Mouse (Mus musculus) heart, embryonic 14.5 days (tissue): Measurements from ENCODE around the gene Rab11fip3. TPM values are rescaled to one million over a fixed set of nuclear protein-coding genes. Genes with fewer than 3 reads are reported as not detected.

ENCODE experiments used
- ATAC-seq: fragments of 200-750 bp; cut with Nextera tagmentation; 2 replicates; pipeline ENCODE4 v1.8.0; 2017; ENCODE audit warnings: low read depth, moderate TSS enrichment; ENCODE audit not compliant: insufficient number of reproducible peaks, insufficient read depth, low FRiP score
- H3K27ac ChIP-seq, 2 experiments: fragments of 200-500 bp in 1 of 2; fragments of 300-500 bp in 1 of 2; sonication (generic) in 1 of 2; replicated peaks in 1 of 2; 2 replicates each; pipeline ENCODE4 v1.5.1; 2012 to 2014; ENCODE audit warnings: low read depth in 2 of 2, low read length in 2 of 2, control low read depth in 1 of 2, mild to moderate bottlenecking in 1 of 2, mixed read lengths in 1 of 2; ENCODE audit not compliant: control insufficient read depth in 1 of 2, insufficient read depth in 1 of 2
- H3K27me3 ChIP-seq: fragments of 300-500 bp; sonication (generic); 2 replicates; pipeline ENCODE4 v1.6.1; 2014; ENCODE audit warnings: mild to moderate bottlenecking, low read length, control low read depth; ENCODE audit not compliant: control insufficient read depth, insufficient read depth
- H3K36me3 ChIP-seq: fragments of 300-500 bp; sonication (generic); 2 replicates; pipeline ENCODE4 v1.6.1; 2014; ENCODE audit warnings: mild to moderate bottlenecking, control low read depth, low read length, mixed read lengths; ENCODE audit not compliant: control insufficient read depth, insufficient read depth
- H3K4me1 ChIP-seq, 2 experiments: fragments of 200-500 bp in 1 of 2; fragments of 300-500 bp in 1 of 2; sonication (generic) in 1 of 2; 2 replicates each; pipeline ENCODE4 v1.6.1; 2012 to 2014; ENCODE audit warnings: low read length in 2 of 2, control low read depth in 1 of 2, mixed read lengths in 1 of 2; ENCODE audit not compliant: control insufficient read depth in 2 of 2, insufficient read depth in 2 of 2
- H3K4me2 ChIP-seq: fragments of 300-500 bp; sonication (generic); 2 replicates; pipeline ENCODE4 v1.6.1; 2014; ENCODE audit warnings: mild to moderate bottlenecking, low read length
- H3K4me3 ChIP-seq, 2 experiments: fragments of 200-500 bp in 1 of 2; fragments of 300-500 bp in 1 of 2; sonication (generic) in 1 of 2; 2 replicates each; pipeline ENCODE4 v1.5.1; 2012 to 2014; ENCODE audit warnings: low read length in 2 of 2, mild to moderate bottlenecking in 2 of 2, control low read depth in 1 of 2, low read depth in 1 of 2, moderate library complexity in 1 of 2; ENCODE audit not compliant: control insufficient read depth in 1 of 2, insufficient read depth in 1 of 2
- H3K9ac ChIP-seq: fragments of 300-500 bp; sonication (generic); 2 replicates; pipeline ENCODE4 v1.6.1; 2014; ENCODE audit warnings: mild to moderate bottlenecking, low read length
- H3K9me3 ChIP-seq: fragments of 300-500 bp; sonication (generic); 2 replicates; pipeline ENCODE4 v1.6.1; 2016; ENCODE audit warnings: low read length, control low read depth; ENCODE audit not compliant: control insufficient read depth
- WGBS: fragments of 180-500 bp; shearing (Covaris S2); extraction: QIAGEN DNeasy Blood & Tissue Kit; methylation state at CpG from one replicate; pipeline ENCODE4 v1.1.7; 2014; 5-methylcytosine and 5-hydroxymethylcytosine counted together
- polyA plus RNA-seq: library from polyadenylated mRNA; unstranded; fragments of >200 nt; fragmentation: Nextera tagmentation; extraction: Ambion mirVana; gene quantifications from 2 replicates; pipeline ENCODE4 v1.2.1, GENCODE M21; 2014

Rab11fip3 gene
- polyA plus RNA-seq, 1 experiment from 2014 or later, result 12.8 TPM

GRCm38 (mm10) chr17:26008331-26008730 is 61.0 kb downstream of the Rab11fip3 start:
- Histone ChIP-seq H3K9ac (no peak overlapping the region), H3K4me1 (peaks cover 3 to 7% of the 10 kb centered on the region in 2 experiments; a peak in 2 of 4 replicates), H3K36me3 (peaks cover 30% of the 10 kb centered on the region), H3K27me3 (no peaks in the 10 kb centered on the region), H3K27ac (peak overlapping the region; percentile 55 to 71), H3K4me2 (no peak overlapping the region), H3K9me3 (no peaks in the 10 kb centered on the region), H3K4me3 (no peak overlapping the region)
- ATAC-seq, result no peak

GRCm38 (mm10) chr17:26007646-26008045 is 61.7 kb downstream of the Rab11fip3 start:
- H3K27me3 ChIP-seq, result no peaks in the 10 kb centered on the region
- H3K4me2 ChIP-seq, result peak overlapping the region; percentile 25; the same call in 1 of the 2 replicates
- no peak overlapping the region for H3K9ac ChIP-seq
- peaks cover 31% of the 10 kb centered on the region for H3K36me3 ChIP-seq
- H3K4me3 ChIP-seq, result no peak overlapping the region
- ATAC-seq, result no peak; the same call in 1 of the 2 replicates
- WGBS, result 42% methylated on average over 2 of the region's 2 CpGs
- H3K27ac ChIP-seq, result peak overlapping the region; percentile 55 to 71
- H3K4me1 ChIP-seq, result peaks cover 3 to 7% of the 10 kb centered on the region in 2 experiments; a peak in 2 of 4 replicates
- no peaks in the 10 kb centered on the region for H3K9me3 ChIP-seq

GRCm38 (mm10) chr17:26005731-26006450 is 63.5 kb downstream of the Rab11fip3 start:
- ATAC-seq, result no peak
- no peaks in the 10 kb centered on the region; a peak in 1 of 4 replicates for H3K4me1 ChIP-seq
- H3K9ac ChIP-seq, result no peak overlapping the region
- no peaks in the 10 kb centered on the region for H3K9me3 ChIP-seq
- no peak overlapping the region for H3K4me2 ChIP-seq
- no peak overlapping the region for H3K4me3 ChIP-seq
- no peaks in the 10 kb centered on the region for H3K27me3 ChIP-seq
- 61% methylated on average over 10 of the region's 10 CpGs for WGBS
- peaks cover 29% of the 10 kb centered on the region for H3K36me3 ChIP-seq
- H3K27ac ChIP-seq, result peak overlapping the region; percentile 29 to 60; a peak in 2 of 4 replicates

- WGBS, result 87% methylated on average over 15 of the region's 15 CpGs
- H3K4me1 ChIP-seq, result no peaks in the 10 kb centered on the region; a peak in 1 of 4 replicates
- H3K27ac ChIP-seq, result no peak overlapping the region
- H3K9ac ChIP-seq, result no peak overlapping the region
- H3K27me3 ChIP-seq, result no peaks in the 10 kb centered on the region
- no peak overlapping the region for H3K4me2 ChIP-seq
- H3K9me3 ChIP-seq, result no peaks in the 10 kb centered on the region
- no peak for ATAC-seq
- H3K4me3 ChIP-seq, result no peak overlapping the region
- H3K36me3 ChIP-seq, result peaks cover 21% of the 10 kb centered on the region
Measured at GRCm38 (mm10) chr17:26004711-26005110, 64.6 kb downstream of the Rab11fip3 start.

- H3K4me1 ChIP-seq, result no peaks in the 10 kb centered on the region; a peak in 1 of 4 replicates
- 71% methylated on average over 2 of the region's 2 CpGs for WGBS
- ATAC-seq, result no peak
Measured at GRCm38 (mm10) chr17:26003864-26004263, 65.5 kb downstream of the Rab11fip3 start.

GRCm38 (mm10) chr17:25998425-25998824 is 70.9 kb downstream of the Rab11fip3 start:
- peaks cover 58% of the 10 kb centered on the region for H3K36me3 ChIP-seq

More at GRCm38 (mm10) chr17:26003864-26004263, 65.5 kb downstream of the Rab11fip3 start:
- Histone ChIP-seq H3K27me3 (no peaks in the 10 kb centered on the region), H3K4me2 (no peak overlapping the region), H3K36me3 (peaks cover 26% of the 10 kb centered on the region), H3K9me3 (no peaks in the 10 kb centered on the region), H3K9ac (no peak overlapping the region), H3K27ac (no peak overlapping the region), H3K4me3 (no peak overlapping the region)

GRCm38 (mm10) chr17:25993489-25993888 is 75.9 kb downstream of the Rab11fip3 start:
- H3K27ac ChIP-seq, result no peak overlapping the region
- H3K9me3 ChIP-seq, result no peaks in the 10 kb centered on the region
- ATAC-seq, result no peak
- no peaks in the 10 kb centered on the region for H3K4me1 ChIP-seq
- H3K4me2 ChIP-seq, result no peak overlapping the region
- H3K4me3 ChIP-seq, result no peak overlapping the region
- H3K9ac ChIP-seq, result no peak overlapping the region
- H3K36me3 ChIP-seq, result peaks cover 88% of the 10 kb centered on the region
- 70% methylated on average over 3 of the region's 3 CpGs for WGBS
- no peaks in the 10 kb centered on the region for H3K27me3 ChIP-seq

More at GRCm38 (mm10) chr17:25998425-25998824, 70.9 kb downstream of the Rab11fip3 start:
- H3K27ac ChIP-seq, result no peak overlapping the region
- no peak overlapping the region for H3K9ac ChIP-seq
- no peaks in the 10 kb centered on the region for H3K4me1 ChIP-seq
- no peak overlapping the region for H3K4me2 ChIP-seq
- no peaks in the 10 kb centered on the region for H3K27me3 ChIP-seq
- no peak for ATAC-seq
- no peaks in the 10 kb centered on the region for H3K9me3 ChIP-seq
- H3K4me3 ChIP-seq, result no peak overlapping the region
- 90% methylated on average over 11 of the region's 11 CpGs for WGBS
